Mouse (Mus musculus): ENCODE results near the gene Cacna1d.

Cacna1d gene

DNA sequence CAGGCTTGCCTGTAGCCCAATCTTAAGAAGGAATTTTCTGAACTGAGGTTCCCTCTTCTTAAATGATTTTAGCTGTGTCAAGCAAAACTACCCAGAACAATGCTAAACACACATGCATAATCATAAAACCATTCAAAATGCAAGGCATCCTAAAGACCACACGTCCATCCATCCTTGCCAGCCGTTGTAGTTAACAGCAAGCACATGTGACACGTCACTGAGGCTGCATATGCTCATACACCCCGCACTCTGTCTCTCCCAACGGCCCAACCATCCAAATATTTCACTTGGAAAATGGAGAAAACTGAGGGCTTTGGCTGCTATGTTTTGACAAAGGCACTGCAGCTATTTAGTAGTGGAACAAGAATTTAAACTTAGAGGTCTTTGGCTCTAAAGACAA, 220.9 kb downstream of the Cacna1d start:
- no peak for DNase-seq (ENCODE audit: low read depth, low spot score)

DNA sequence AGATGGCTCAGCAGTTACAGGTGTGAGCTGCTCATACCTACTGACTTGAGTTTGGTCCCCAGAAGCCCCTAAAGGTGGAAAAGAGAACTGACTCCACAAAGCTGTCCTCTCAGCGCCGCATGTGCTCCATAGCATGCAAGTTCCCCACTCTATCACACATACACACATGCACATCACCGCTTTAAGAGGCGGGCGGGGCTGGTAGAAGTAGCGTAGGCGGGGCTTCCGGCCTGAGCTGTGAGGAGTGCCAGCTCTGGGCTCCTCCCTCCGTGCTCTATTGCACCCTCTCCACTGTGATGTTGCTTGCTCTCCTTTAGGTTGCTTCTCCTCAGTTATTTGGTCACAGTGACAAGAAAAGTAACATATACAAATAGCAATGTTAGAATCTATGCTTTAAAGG, 225.5 kb downstream of the Cacna1d start:
- no peak for DNase-seq (ENCODE audit: low read depth, low spot score)

DNA sequence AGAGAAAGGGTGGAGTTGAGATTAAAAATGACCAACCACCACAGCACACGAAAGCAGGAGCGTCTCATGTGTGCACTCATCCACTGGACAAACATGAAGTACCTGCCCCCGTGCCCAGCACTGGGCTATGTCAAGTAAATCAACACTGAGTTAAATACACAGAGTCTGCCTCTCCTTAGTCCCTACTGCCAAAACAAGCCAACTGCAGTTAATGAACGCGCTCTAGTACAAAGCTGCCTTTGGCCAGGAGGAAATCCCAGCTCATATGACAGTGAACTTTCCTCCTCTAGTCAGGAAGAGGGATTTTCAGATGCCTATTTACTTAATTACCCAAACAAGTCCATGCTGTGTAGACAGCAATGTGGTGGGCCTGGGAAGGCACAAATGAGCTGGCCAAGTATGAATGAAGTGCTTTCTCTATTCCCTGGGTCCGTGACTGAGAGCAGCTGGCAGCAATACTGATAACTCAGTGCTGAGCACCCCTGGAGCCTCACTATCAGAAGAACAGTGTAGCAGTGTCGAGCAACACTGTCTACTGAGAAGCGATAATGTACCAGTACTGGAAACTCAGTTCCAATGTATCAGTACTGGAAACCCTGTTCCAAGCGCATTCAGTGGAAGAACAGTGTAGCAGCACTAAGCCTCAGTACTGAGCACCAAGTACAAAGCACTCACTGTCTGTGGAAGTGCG, 229.5 kb downstream of the Cacna1d start:
- no peak for DNase-seq (ENCODE audit: low read depth, low spot score)

DNA sequence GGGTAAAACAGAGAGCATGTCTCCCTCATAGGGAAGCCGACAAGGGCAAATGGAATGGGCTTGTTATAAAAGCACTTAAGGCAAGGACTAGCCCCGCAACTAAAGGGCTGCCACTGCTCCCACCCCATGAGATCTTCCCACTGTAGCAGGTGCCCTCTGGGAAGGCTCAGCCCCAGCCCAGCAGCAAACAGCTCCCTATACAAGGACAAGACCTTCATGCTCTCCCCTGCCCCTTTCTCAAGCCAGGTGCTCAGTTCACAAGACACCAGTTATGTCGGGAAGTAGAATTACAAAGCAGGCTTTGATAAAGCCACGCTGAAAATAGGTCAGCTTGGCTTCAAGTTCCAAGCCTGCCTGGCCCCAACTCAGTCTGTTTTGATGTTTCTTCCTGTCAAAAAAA, 233.6 kb downstream of the Cacna1d start:
- DNase-seq (ENCODE audit: low read depth, low spot score): no peak

DNA sequence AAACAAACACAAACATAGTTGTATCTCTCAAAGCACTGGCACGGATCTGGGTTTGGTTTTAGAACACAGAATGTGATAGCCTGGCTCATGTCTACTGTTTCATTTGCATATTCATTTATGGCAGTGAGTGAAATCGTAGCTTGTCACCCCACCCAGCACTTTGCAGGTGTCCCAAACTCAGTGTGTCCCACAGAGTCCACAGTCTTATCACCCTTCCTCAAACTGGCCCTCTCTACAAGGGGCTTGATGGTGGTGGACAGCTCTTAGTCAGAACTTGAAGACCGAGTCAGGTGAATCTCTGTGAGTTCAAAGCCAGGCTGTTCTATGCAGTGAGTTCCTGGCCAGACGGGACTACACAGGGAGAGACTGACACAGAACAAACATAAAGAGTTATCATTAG, 234.8 kb downstream of the Cacna1d start:
- DNase-seq (ENCODE audit: low read depth, low spot score): no peak

DNA sequence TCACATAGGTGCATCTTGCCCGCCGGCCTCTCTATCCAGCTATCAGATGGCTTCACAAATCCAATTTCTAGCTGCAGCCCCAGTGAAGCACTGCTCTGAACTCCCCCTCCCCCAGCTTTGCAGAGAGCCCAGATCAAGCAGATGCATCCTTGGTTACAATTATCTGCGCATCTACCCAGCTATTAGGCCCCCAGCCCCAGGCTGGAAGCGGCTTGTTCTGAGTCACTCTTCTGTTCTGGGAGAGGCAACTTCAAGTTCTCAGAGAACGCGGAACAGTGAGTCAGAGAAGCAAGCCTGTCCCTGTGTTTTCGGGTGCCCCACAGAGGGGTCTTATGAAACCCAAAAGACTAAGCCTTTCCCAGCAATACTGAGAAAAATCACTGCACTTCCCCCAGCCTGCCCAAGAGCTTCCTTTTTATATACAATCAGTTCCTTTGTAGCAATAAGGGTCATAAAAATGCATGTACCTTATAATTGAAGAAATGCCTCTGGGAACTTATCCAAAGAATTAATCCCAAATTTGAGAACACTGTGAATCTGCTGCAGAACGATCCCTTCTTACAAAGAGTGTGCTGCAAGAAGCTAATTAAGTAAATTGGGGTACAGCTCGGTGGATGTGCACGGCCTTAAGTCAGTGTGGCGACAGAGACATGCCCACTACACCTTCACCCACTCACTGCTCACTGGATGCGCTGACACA, 235.4 kb downstream of the Cacna1d start:
- DNase-seq (ENCODE audit: low read depth, low spot score): no peak

DNA sequence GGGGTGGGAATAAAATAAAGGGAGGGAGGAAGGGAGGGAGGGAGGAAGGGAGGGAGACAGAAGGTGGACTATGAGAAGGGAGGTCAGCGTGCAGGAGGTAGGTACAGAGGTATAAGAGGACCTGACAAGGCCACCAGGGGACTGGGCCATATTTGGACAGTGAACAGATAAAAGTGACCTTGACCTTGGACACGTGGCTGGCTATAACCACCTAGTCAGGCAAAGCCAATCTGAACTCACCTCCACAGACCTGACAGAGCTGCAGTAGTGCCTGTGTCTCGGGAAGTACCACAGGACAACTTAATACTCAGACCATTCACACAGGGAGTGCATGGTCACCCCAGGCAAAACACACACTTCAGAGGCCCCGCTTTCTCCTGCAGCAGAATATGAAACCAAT, 236.5 kb downstream of the Cacna1d start:
- DNase-seq (ENCODE audit: low read depth, low spot score): no peak

DNA sequence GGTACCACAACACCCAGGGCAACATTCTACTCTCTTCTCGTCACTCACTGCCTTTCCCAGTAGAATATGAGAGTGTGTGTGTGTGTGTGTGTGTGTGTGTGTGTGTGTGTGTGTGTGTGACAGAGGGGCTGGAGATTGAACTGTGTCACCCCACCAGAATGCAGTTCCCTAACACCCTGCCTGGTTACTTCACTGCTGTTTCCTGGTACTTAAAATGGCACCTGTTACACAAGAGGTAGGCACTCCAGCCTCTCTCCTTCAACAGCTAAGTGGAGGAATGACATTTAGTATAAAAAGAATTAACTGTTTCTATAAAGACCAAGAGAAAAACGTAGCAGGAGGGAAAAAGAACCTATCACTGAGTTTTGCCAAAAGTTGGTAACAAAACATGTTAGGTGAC, 238.4 kb downstream of the Cacna1d start:
- DNase-seq (ENCODE audit: low read depth, low spot score): no peak

DNA sequence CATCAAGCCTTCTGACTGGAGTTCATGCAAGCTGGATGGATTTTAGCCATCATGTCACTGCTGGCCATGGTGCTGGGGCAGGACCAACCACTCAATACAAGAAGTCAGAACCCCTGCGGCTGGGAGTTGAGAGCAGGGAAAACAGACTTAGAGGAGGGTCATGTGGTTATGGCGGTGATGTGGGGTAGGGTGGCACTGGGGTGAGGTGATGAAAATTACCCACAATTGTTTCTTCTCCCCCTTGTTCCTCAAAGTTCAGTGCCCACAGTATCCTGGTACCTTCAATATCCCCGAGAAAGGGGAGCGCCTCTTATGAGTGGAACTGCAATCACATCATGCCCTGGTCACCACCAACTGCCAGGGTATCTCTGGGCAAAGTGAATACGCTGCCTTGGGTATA, 239.9 kb downstream of the Cacna1d start:
- DNase-seq (ENCODE audit: low read depth, low spot score): no peak

DNA sequence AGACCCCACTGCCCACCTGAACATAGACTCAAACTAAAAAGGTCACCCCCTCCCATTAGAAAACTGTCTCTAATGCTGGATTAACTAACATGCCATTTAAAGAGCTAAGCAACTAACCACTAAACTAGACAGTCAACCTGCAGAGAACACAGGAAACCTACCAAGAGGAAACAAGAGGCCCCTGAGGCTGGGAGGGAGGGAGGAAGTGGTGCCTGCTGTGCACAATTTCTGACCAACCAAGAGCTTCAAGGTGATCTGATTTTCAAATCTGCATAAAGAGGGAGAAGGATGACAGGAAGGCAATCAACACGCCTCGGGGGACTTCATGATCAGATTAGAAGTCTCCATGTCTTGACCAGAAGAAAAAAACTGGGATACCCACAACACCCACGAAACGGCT, 241.7 kb downstream of the Cacna1d start:
- DNase-seq (ENCODE audit: low read depth, low spot score): no peak

DNA sequence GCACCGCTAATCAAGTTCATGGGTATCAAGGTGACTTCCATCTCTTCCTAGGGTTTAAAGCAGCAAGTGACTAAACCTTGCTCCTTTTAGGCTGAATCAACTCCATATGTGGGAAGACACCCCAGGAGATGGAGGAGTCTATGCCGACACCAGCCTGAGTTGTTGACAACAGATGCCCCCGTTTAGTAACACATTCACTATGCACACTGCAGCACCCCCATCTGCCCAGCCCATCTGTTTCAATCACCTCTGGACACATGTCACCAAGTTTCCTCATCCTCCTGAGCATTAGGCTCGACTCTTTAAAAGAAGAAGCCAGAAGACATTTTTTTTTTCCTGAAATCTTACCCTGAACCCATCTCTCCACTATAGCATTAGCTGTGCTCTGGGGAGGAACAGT, 242.4 kb downstream of the Cacna1d start:
- DNase-seq (ENCODE audit: low read depth, low spot score): no peak

DNA sequence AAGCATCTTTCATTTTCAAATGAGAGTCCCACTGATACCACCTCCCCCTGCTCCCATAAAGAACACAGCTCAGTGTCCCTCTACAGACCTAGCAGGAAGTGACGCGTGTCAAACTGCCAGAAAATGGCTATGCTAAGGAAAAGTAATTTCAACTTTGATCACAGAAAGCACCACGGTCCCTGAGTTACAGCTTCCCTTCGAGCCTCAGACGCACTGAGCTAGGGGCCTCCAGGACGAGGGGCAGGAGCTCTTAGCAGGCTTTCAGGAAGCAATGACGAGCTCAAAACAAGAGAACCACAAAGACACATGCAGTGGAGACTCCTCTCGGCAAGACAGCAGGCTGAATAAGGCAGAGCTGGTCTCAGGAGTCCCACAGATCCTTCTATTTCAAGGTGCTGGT, 243.1 kb downstream of the Cacna1d start:
- DNase-seq (ENCODE audit: low read depth, low spot score): no peak

DNA sequence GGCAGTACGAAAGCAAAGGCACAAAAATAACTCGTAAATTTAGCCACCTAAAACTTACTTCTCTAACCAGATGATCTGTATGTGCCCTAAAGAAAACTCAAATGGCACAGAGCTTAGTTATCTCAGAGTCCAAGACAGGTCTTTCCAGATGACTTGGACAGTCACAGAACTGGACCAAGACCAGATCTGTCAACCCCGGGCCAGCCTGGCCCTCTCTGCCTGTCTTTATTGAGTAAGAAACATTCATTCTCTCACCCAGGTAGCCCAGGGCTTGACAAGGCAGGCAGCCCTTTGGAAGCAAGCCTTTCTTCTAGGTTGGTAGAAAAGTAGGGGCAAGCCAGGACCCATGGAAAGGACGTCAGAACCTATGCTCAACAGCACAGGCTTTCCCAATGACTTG, 243.6 kb downstream of the Cacna1d start:
- no peak for DNase-seq (ENCODE audit: low read depth, low spot score)

DNA sequence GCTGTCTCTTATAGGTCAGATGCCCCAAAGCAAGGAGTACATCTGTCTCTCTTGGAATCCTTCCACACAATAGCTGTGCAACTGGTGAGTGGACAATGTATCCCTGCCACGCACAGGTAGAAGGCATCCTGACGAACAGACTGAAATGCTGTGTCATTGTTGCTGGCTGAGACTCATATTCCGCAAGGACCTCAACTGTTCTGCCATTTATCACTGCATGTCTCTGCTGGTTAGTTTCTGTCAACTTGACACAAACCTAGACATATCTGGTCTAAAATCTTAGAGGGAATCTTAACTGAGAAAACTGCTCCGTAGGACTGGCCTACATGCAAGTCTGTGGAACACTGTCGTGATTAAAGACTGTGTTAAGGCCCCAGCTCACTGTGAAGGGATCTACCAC, 246.5 kb downstream of the Cacna1d start:
- DNase-seq (ENCODE audit: low read depth, low spot score): no peak

DNA sequence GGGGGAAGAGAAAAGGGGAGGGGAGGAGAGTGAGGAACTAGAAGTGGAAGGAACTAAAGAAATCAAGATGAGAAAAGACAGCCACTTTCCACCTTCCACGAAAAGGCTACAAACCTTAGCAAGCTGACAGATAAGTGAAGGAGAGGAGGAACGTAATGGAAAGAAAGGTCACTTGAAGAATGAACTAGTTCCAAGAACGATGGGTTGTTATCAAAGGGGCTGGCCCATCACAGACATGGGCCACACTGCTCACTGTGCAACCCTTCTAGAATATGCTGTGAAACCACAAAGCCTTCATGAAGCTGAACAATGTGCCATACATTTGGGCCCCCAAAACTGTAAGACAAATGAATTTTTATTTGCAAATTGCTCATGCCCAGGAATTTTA, 248.4 kb downstream of the Cacna1d start:
- no peak for DNase-seq (ENCODE audit: low read depth, low spot score)

DNA sequence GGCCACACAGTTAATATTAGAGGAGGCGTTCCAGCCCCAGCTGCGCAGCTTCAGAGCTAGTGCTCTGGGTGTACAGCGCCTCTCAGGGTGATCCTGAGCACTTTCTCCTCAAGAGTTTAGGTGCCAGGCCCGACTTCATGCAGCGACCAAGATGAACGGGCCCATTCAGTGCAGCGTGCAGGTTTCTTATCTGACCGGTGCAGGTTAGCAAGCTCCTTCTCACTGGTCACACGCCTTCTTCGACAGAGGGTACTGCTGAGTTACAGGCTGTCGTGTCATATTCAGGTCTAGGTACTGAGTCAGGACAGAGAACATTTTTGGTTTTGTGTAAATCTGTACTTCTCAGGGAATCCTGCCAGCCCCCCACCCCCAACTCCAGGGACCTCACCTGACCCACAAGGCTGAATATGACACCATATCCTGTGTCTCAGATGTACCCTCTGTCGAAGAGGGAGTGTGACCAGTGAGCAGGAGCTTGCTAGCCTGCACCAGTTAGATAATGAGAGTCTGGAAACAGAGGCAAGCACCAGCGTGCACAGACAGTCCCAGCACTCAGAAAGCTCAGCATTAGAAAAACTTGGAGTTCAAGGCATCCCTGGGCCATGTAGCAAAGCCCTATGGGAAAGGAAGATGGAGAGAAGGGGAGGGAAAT, 249.0 kb downstream of the Cacna1d start:
- no peak for DNase-seq (ENCODE audit: low read depth, low spot score)

DNA sequence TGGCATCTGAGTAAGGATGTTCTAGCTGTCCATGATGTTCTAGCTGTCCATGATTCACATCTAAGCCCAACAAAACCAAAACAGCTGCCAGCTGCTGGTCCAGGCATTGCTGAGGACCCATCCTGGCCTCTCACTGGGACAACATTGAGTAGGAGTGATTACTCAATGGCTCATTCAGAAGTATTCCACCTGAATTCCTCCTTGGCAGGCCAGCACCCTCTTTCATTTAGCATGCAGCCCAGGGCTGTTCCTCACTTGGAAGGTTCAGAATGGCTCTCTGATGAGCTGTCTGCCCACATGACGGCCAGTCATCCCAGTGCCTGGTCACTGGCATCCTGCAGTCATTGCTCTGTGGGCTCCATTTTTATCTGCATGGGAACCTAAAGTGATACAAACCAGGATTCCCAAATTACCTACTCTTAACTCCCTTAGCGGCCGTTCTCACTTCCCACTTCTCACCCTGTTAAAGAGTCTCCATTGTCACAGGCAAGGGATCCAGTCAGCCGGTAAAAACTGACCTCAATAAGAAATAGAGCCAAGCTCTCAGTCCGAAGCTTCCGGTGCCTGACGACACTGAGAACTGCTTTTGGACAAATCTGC, 250.2 kb downstream of the Cacna1d start:
- DNase-seq (ENCODE audit: low read depth, low spot score): no peak

DNA sequence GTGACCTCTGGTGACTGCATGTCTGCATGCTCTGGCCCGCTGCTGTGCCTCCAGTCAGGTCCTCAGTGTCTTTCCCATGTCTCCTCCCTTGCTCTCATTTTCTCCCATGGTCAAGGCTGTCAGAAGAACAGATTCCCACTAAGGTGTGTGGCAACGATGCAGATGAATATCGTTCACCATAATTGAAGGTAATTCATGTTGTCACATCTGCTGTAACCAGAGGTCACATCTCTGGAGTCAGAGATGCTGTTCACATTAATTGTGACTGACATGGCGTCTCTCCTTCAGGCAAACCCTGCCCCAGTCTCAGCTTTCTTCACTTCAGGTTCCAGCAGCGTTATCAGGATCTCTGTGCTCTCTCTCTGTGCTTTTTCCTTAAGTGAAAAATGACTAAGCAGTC, 252.4 kb downstream of the Cacna1d start:
- DNase-seq (ENCODE audit: low read depth, low spot score): no peak

DNA sequence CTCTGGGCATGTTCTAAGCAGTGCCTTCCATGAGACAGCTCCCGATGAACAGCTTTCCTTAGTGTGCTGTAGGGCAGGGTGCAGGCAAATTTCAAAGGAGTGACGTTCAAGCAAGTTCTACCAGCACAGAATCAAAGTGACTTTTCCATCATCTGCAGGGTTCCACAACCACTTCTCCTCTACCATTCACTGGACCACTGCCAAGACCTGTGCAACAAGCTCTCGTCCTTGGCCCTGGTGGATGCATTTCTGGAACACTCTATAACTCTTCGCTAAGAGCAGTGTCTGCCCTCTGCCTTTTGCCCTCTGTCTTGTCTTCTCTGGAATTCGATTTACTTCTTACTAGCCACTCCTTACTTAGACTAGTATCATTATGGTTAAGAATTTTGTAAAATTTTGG, 266.1 kb downstream of the Cacna1d start:
- DNase-seq (ENCODE audit: low read depth, low spot score): no peak

DNA sequence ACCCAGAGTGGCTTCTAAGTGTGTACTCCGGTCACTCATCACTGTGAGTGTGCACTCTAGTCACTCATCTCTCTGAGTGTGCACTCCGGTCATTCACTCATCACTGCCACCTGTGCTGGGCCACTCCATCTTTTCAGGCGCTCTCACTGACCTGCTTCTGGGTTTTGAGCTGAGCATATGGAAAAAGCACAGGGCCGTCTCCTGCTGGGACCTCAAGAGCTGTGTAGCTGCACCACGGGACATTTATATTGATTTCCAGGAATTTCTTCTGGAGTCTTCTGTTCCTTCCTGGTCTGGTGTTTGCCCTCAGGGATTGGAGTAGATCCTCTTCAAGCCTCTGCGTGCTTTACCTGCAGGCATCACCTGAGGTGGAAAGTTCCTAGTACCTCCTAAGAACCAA, 269.2 kb downstream of the Cacna1d start:
- no peak for DNase-seq (ENCODE audit: low read depth, low spot score)

DNA sequence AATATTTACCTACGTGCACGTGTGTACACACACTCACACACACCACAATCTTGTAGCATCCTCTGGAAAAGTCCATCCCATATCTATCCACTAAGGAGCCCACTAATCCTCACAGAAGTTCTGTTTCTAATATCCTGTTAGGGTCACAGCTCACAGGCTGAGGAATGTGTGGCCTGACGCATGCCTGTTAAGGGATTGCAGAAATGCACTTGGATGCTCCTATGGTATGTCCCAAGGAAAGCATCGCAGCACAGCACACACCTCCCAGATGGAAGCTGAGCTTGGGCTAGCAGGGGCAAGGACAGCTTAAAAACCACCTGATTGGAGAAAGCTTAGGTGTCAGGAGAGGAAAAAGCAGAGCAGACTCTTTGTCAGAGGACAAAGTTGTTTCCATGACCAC, 271.4 kb downstream of the Cacna1d start:
- DNase-seq (ENCODE audit: low read depth, low spot score): no peak

DNA sequence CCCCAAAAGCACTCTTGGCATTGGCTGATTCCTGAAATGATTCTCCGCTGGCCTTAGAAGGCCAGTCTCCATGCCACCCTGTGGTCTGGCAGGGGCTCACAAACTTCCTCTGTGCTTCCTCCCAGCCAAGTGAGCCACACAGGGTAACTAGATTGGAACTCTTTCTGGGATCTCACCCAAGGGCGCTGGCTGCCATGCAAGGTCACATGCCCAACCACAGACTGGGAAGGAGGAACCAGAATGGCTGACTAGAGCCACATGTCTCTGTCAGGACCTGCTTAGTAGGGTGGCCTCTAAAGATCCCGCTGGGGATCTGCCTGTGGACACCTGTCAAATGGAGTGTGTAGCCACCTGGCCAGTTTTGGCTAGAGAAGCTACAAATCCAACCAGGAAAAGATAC, 273.1 kb downstream of the Cacna1d start:
- DNase-seq (ENCODE audit: low read depth, low spot score): no peak

DNA sequence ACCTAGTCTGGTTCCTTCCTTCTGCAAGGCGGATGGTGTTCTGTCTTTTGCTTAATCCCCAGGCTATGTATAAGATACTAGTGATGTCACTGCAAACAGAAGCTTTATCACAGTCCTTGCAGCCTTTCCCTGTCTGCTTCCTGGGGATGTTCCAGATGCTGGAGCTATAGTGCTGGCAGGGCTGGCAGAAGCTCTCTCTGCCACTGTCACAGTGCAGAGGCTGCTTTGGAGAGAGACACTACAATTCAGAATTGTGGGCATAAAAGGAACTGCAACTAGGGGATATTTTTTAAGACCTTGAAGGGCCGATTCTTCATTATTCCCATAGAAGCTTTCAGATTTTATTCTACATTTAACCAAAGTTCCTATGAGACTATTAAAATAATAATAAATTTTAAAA, 274.1 kb downstream of the Cacna1d start:
- no peak for DNase-seq (ENCODE audit: low read depth, low spot score)
